Mouse (Mus musculus) megakaryocyte, embryonic 14.5 days (primary cell): ENCODE results near the gene Nubpl.

Experiments
- FLI1 ChIP-seq: IDR thresholded peaks from 2 replicates; pipeline ENCODE4 v1.6.1; 2012; ENCODE audit warnings: low read length, inconsistent platforms, mixed read lengths
- GATA1 ChIP-seq: IDR thresholded peaks from 3 replicates; pipeline ENCODE4 v1.6.1; 2012; ENCODE audit warnings: mixed read lengths, low read length, inconsistent platforms, borderline replicate concordance

DNA sequence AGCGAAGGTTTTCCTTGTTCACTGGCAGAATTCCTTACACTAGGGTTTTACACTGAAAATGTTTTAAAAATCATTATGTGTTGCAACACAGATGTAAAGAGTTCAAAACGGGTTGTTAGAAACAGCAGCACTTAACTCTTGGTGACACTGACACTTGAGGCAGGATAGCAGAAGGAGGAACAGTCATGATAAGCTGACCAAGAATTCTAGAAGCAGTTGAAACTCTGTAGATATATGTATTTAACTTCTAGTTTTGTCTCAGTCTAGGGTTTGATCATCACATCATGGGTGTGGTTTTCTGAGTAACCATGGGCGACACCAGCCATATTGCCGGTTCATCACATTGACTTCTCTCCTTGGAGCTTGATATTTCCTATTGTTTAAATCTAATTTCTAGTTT is 127.4 kb downstream of the Nubpl start:
- TF ChIP-seq GATA1 (no peak), FLI1 (no peak)
